Mouse (Mus musculus) hindbrain, embryonic 13.5 days (tissue): ENCODE results near the gene Kif26b. TPM values are rescaled to one million over a fixed set of nuclear protein-coding genes. Genes with fewer than 3 reads are reported as not detected.

Experiments used
- ATAC-seq: fragments of 200-750 bp; cut with Nextera tagmentation; 2 replicates; pipeline ENCODE4 v1.8.0; 2017; ENCODE audit warnings: moderate TSS enrichment; ENCODE audit not compliant: low FRiP score
- H3K27ac ChIP-seq: fragments of 300-500 bp; sonication (generic); 2 replicates; pipeline ENCODE4 v1.5.1; 2015; ENCODE audit warnings: inconsistent platforms, mild to moderate bottlenecking, moderate library complexity
- H3K27me3 ChIP-seq: fragments of 300-500 bp; sonication (generic); 2 replicates; pipeline ENCODE4 v1.6.1; 2015; ENCODE audit warnings: mild to moderate bottlenecking, inconsistent platforms
- H3K36me3 ChIP-seq: fragments of 300-500 bp; sonication (generic); 2 replicates; pipeline ENCODE4 v1.6.1; 2015; ENCODE audit warnings: mild to moderate bottlenecking, inconsistent platforms
- H3K4me1 ChIP-seq: fragments of 300-500 bp; sonication (generic); replicated peaks from 2 replicates; pipeline ENCODE4 v1.6.1; 2015; ENCODE audit warnings: inconsistent platforms
- H3K4me2 ChIP-seq: fragments of 300-500 bp; sonication (generic); 2 replicates; pipeline ENCODE4 v1.6.1; 2015; ENCODE audit warnings: inconsistent platforms, mild to moderate bottlenecking, moderate library complexity
- H3K4me3 ChIP-seq: fragments of 300-500 bp; sonication (generic); 2 replicates; pipeline ENCODE4 v1.5.1; 2015; ENCODE audit warnings: mild to moderate bottlenecking, inconsistent platforms
- H3K9ac ChIP-seq: fragments of 300-500 bp; sonication (generic); 2 replicates; pipeline ENCODE4 v1.6.1; 2015; ENCODE audit warnings: mild to moderate bottlenecking, inconsistent platforms
- H3K9me3 ChIP-seq: fragments of 300-500 bp; sonication (generic); 2 replicates; pipeline ENCODE4 v1.6.1; 2016; ENCODE audit warnings: inconsistent platforms
- WGBS: fragments of 180-500 bp; shearing (Covaris S2); methylation state at CpG from one replicate; pipeline ENCODE4 v1.1.7; 2015; 5-methylcytosine and 5-hydroxymethylcytosine counted together
- polyA plus RNA-seq: library from polyadenylated mRNA; unstranded; fragments of >200 nt; fragmentation: Nextera tagmentation; extraction: Ambion mirVana; gene quantifications from 2 replicates; pipeline ENCODE4 v1.2.1, GENCODE M21; 2015

The Kif26b gene
- polyA plus RNA-seq, 1 experiment from 2014 or later: 9.3 TPM

- no peaks in the 10 kb centered on the region for H3K9me3 ChIP-seq
- H3K4me1 ChIP-seq: 0 out of 2 replicates have a peak, but pooled peaks cover 8% of the 10 kb centered on the region
- H3K9ac ChIP-seq: no peak overlapping the region
- H3K27me3 ChIP-seq: no peaks in the 10 kb centered on the region
- no peak for ATAC-seq
- no peaks in the 10 kb centered on the region for H3K36me3 ChIP-seq
- no peak overlapping the region for H3K27ac ChIP-seq
- no peak overlapping the region for H3K4me2 ChIP-seq
- WGBS: 94% methylated on average over 2 of the region's 2 CpGs
- H3K4me3 ChIP-seq: no peak overlapping the region
Observed at GRCm38 (mm10) chr1:178621301-178621700, 92.4 kb downstream of the Kif26b start.

GRCm38 (mm10) chr1:178623889-178624288 is 95.0 kb downstream of the Kif26b start:
- no peak for ATAC-seq
- no peak overlapping the region for H3K9ac ChIP-seq
- no peak overlapping the region for H3K27ac ChIP-seq
- 74% methylated on average over 9 of the region's 9 CpGs for WGBS
- H3K4me2 ChIP-seq: no peak overlapping the region
- peaks cover 18% of the 10 kb centered on the region for H3K4me1 ChIP-seq
- no peaks in the 10 kb centered on the region for H3K9me3 ChIP-seq
- H3K4me3 ChIP-seq: no peak overlapping the region
- no peaks in the 10 kb centered on the region for H3K36me3 ChIP-seq
- H3K27me3 ChIP-seq: no peaks in the 10 kb centered on the region

- Histone ChIP-seq H3K4me2 (no peak overlapping the region), H3K9me3 (no peaks in the 10 kb centered on the region), H3K4me1 (peaks cover 14% of the 10 kb centered on the region), H3K36me3 (no peaks in the 10 kb centered on the region), H3K27me3 (no peaks in the 10 kb centered on the region), H3K4me3 (no peak overlapping the region), H3K27ac (peak overlapping the region; percentile 6; the same call in 1 of the 2 replicates), H3K9ac (no peak overlapping the region)
- ATAC-seq: peak; percentile 57; the same call in 1 of the 2 replicates
- WGBS: 43% methylated on average over 6 of the region's 6 CpGs
Observed at GRCm38 (mm10) chr1:178626961-178627381, 98.0 kb downstream of the Kif26b start.

- Histone ChIP-seq H3K36me3 (no peaks in the 10 kb centered on the region), H3K9me3 (no peaks in the 10 kb centered on the region), H3K9ac (no peak overlapping the region), H3K4me1 (peaks cover 29% of the 10 kb centered on the region), H3K27me3 (no peaks in the 10 kb centered on the region), H3K4me3 (no peak overlapping the region), H3K27ac (no peak overlapping the region), H3K4me2 (no peak overlapping the region)
- WGBS: 87% methylated on average over 5 of the region's 5 CpGs
- no peak for ATAC-seq
Observed at GRCm38 (mm10) chr1:178630042-178630441, 101.1 kb downstream of the Kif26b start.

GRCm38 (mm10) chr1:178631863-178632262 is 102.9 kb downstream of the Kif26b start:
- H3K9me3 ChIP-seq: no peaks in the 10 kb centered on the region
- H3K4me2 ChIP-seq: no peak overlapping the region
- H3K4me3 ChIP-seq: no peak overlapping the region
- no peak for ATAC-seq
- H3K36me3 ChIP-seq: no peaks in the 10 kb centered on the region
- peaks cover 35% of the 10 kb centered on the region for H3K4me1 ChIP-seq
- no peak overlapping the region for H3K27ac ChIP-seq
- no peak overlapping the region for H3K9ac ChIP-seq
- H3K27me3 ChIP-seq: no peaks in the 10 kb centered on the region
- 62% methylated on average over 7 of the region's 7 CpGs for WGBS

GRCm38 (mm10) chr1:178634359-178635085 is 105.6 kb downstream of the Kif26b start:
- peak; percentile 34; the same call in 1 of the 2 replicates for ATAC-seq
- H3K4me3 ChIP-seq: no peak overlapping the region
- no peaks in the 10 kb centered on the region for H3K36me3 ChIP-seq
- peak overlapping the region; percentile 82 for H3K27ac ChIP-seq
- H3K4me1 ChIP-seq: peaks cover 41% of the 10 kb centered on the region
- 0 out of 2 replicates have a peak overlapping the region, but pooled peaks have one; percentile 15 for H3K4me2 ChIP-seq
- H3K27me3 ChIP-seq: no peaks in the 10 kb centered on the region
- H3K9ac ChIP-seq: peak overlapping the region; percentile 56
- 58% methylated on average over 19 of the region's 19 CpGs for WGBS
- no peaks in the 10 kb centered on the region for H3K9me3 ChIP-seq

GRCm38 (mm10) chr1:178635470-178635869 is 106.5 kb downstream of the Kif26b start:
- no peak for ATAC-seq
- H3K9me3 ChIP-seq: no peaks in the 10 kb centered on the region
- H3K4me3 ChIP-seq: no peak overlapping the region
- no peak overlapping the region for H3K9ac ChIP-seq
- H3K4me1 ChIP-seq: peaks cover 49% of the 10 kb centered on the region
- H3K27ac ChIP-seq: peak overlapping the region; percentile 82
- 56% methylated on average over 4 of the region's 4 CpGs for WGBS
- H3K27me3 ChIP-seq: no peaks in the 10 kb centered on the region
- H3K4me2 ChIP-seq: no peak overlapping the region
- H3K36me3 ChIP-seq: no peaks in the 10 kb centered on the region

- Histone ChIP-seq H3K4me1 (peaks cover 46% of the 10 kb centered on the region), H3K9ac (no peak overlapping the region), H3K4me2 (no peak overlapping the region), H3K36me3 (no peaks in the 10 kb centered on the region), H3K4me3 (no peak overlapping the region), H3K27ac (no peak overlapping the region), H3K9me3 (no peaks in the 10 kb centered on the region), H3K27me3 (no peaks in the 10 kb centered on the region)
- WGBS: 90% methylated on average over 7 of the region's 7 CpGs
- no peak for ATAC-seq
Observed at GRCm38 (mm10) chr1:178637293-178637692, 108.4 kb downstream of the Kif26b start.

- H3K4me1 ChIP-seq: peaks cover 34% of the 10 kb centered on the region
- H3K4me2 ChIP-seq: no peak overlapping the region
- 66% methylated on average over 6 of the region's 6 CpGs for WGBS
- no peaks in the 10 kb centered on the region for H3K36me3 ChIP-seq
- no peak for ATAC-seq
- no peak overlapping the region for H3K4me3 ChIP-seq
- H3K27me3 ChIP-seq: no peaks in the 10 kb centered on the region
- H3K9me3 ChIP-seq: no peaks in the 10 kb centered on the region
- 0 out of 2 replicates have a peak overlapping the region, but pooled peaks have one; percentile 73 for H3K27ac ChIP-seq
- H3K9ac ChIP-seq: no peak overlapping the region
Observed at GRCm38 (mm10) chr1:178639951-178640350, 111.0 kb downstream of the Kif26b start.

- Histone ChIP-seq H3K27me3 (no peaks in the 10 kb centered on the region), H3K4me3 (no peak overlapping the region), H3K9me3 (no peaks in the 10 kb centered on the region), H3K27ac (no peak overlapping the region), H3K4me1 (peaks cover 25% of the 10 kb centered on the region), H3K9ac (no peak overlapping the region), H3K36me3 (no peaks in the 10 kb centered on the region), H3K4me2 (no peak overlapping the region)
- ATAC-seq: no peak
- 71% methylated on average over 11 of the region's 11 CpGs for WGBS
Observed at GRCm38 (mm10) chr1:178640719-178641455, 112.0 kb downstream of the Kif26b start.

- no peak overlapping the region for H3K9ac ChIP-seq
- peaks cover 24% of the 10 kb centered on the region for H3K4me1 ChIP-seq
- H3K9me3 ChIP-seq: no peaks in the 10 kb centered on the region
- H3K27ac ChIP-seq: no peak overlapping the region
- ATAC-seq: no peak
- no peaks in the 10 kb centered on the region for H3K36me3 ChIP-seq
- no peak overlapping the region for H3K4me2 ChIP-seq
- H3K4me3 ChIP-seq: no peak overlapping the region
- no peaks in the 10 kb centered on the region for H3K27me3 ChIP-seq
- 86% methylated on average over 2 of the region's 2 CpGs for WGBS
Observed at GRCm38 (mm10) chr1:178641788-178642187, 112.9 kb downstream of the Kif26b start.

GRCm38 (mm10) chr1:178644954-178645353 is 116.0 kb downstream of the Kif26b start:
- WGBS: 64% methylated on average over 4 of the region's 4 CpGs
- Histone ChIP-seq H3K4me1 (peaks cover 11% of the 10 kb centered on the region), H3K36me3 (no peaks in the 10 kb centered on the region), H3K9me3 (no peaks in the 10 kb centered on the region), H3K27ac (no peak overlapping the region), H3K4me3 (no peak overlapping the region), H3K27me3 (no peaks in the 10 kb centered on the region), H3K9ac (no peak overlapping the region), H3K4me2 (no peak overlapping the region)
- no peak for ATAC-seq
